Mouse (Mus musculus): ENCODE measurements around the gene Vwf.

- TF ChIP-seq POLR2A (IDR thresholded peaks at IDR 0.05; ENCODE audit: insufficient read depth, low read length) (no peak), CTCF (IDR thresholded peaks at IDR 0.05; ENCODE audit: low read depth, low read length) (no peak)
These were observed at the start of gene Vwf for GRCm38 (mm10) chr6:125546474-125546873.

Data from ES-Bruce4 (cell line).